Mouse (Mus musculus) lung, adult 10 weeks (tissue): ENCODE results near the gene Mctp2. TPM values are rescaled to one million over a fixed set of nuclear protein-coding genes. Genes with fewer than 3 reads are reported as not detected.

Experiments used
- polyA plus RNA-seq: library from polyadenylated mRNA; stranded (reverse); fragments of 350-450 nt; fragmentation: Illumina TruSeq; extraction: RNeasy Lipid Tissue Mini Kit (QIAGEN cat#74804); gene quantifications from one replicate; pipeline ENCODE4 v1.2.3, GENCODE M21; 2014; ENCODE audit warnings: low read depth, low replicate concordance; ENCODE audit not compliant: insufficient read depth

Gene Mctp2
- 0.72 TPM for polyA plus RNA-seq

DNA sequence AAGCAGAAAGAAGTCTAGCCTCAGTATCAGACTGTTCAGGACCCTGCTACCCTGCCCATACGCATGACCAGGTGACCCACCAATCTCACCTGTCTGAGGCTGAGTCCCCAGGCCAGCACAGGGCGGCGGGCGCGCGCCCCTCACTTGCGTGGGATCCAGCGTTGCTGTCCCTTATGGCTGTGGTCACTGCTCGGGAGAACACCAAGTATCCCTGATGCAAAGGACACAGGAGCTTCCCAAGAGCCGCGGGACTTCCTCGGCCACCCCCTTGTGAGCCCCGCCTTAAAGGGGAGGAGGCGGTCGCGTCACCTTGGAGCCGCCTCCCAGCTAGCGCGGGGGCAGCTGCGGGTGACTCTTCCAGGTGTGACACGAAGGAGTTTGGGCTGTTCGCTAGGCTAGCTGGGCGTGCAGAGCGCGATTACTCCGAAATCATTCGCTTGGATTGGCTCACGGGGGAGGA, at the start of gene Mctp2:
Mctp2 (minus strand) TSS at position 227 of the 460 bp plus-strand sequence.

